Mouse (Mus musculus) CH12F3 (cell line): ENCODE measurements around the gene Tbc1d15.

Experiments
- in situ Hi-C: fragments of 300-500 bp; cut with MboI; formaldehyde crosslinking; loops from 2 replicates; pipeline ENCODE4 v1.14.3; 2020; ENCODE audit warnings: low sequenced_read_pairs

The Tbc1d15 gene

DNA sequence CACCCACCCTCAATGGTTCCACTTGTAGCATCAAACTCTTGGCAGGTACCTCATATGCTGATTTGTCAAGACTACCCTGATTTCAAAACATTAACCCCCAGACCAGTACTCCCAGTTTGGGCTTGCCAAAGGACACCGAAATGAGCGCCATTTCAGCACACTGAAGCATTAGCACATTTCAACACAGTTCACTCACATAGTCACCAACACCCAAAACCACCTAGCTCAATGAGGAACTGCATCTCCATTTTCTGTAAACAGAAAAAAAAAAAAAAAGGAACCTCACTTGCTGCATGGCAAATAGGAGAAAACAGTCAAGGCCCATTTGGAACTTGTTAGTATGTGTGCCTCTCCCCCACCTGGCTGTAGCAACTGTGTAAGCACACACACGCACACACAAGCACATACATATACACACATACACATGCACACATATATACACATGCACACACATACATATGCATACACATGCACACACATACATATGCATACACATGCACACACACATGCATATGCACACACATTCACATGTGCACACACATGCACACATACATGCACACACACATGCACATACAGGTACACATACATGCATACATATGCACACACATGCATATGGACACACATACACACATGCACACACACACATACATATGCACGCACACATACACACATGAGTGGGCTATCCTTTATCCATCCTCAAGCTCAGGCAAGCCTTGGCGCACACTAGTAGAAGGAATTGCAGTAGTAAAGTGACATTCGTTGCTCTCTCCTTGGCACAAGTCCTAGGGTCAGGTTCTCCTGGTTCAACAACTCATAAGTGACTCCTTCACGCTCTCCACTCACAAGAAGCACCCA, 80.5 kb downstream of the Tbc1d15 start:
- in situ Hi-C loops = no loop called here

DNA sequence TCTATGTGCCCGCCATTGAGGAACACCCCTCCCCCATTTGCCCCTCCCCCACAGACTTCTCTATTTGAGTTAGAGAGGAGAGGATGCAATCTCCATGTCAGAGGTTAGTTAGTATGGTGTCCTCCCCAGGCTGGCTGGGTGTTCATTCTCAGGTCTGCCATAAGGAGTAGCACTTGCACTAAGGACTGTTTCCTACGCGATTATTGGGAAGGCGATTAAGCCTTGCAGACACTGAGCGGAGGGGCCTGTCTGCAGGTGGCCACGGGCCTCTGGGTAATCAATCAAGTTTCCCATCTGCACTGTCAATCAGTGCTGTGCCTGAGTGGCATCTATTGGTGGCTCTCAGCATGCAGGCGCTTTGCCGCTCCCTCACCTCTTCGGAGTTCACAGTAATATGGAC, 81.9 kb downstream of the Tbc1d15 start:
- in situ Hi-C loops = no loop called here

DNA sequence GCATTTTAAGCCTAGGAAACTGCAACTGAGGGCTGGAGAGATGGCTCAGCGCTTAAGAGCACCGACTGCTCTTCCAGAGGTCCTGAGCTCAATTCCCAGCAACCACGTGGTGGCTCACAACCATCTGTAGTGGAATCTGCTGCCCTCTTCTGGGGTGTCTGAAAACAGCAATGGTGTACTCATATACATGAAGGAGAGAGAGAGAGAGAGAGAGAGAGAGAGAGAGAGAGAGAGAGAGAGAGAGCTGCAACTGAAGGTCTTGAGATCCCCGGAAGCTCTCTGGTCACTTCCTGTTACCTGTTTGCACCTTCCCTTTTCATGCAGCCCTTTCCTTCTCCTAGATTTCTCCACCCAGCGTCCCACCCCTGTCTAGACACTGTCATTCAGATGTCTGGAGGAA, 91.0 kb downstream of the Tbc1d15 start:
- in situ Hi-C loops = no loop called here
